Mouse (Mus musculus): ENCODE measurements around the gene Taf8.

Gene Taf8

DNA sequence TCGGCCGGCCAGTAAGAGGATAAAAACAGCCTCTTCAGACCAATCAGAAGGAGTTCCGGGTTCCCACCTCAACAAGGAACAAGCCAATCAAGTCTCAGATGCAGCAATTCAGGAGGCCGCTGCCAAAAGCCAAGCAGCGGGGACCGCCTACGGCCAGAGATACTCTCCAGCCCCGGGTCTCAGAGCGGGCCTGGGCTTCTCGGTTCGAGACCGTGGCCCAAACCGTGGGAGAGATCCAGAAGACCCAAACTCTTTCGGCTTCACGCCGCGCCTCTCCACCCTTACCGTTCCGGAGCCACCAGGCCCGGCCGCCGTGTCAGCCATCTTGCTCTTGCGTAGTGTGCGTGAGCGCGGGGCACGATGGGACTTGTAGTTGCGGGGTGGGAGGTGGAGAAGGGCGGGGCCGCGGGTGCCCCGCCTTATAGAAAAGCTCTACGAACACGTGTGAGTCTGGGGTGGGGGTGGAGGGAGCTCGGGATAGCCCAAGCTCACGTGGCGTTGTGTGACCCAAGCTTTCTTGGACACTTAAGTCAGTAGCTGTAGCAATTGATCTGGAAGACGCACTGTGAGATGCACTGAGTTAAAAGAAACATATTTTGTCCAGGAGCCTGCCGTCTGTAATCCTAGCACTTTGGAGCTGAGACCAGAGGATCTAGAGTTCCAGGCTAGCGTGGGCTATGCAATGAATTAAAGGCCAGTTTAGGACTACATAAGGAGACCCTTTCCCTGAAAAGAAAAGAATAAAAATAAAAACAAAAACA, at the start of gene Taf8:
TSS of gene Taf8 (minus strand) at position 347 of the 761 bp plus-strand sequence.
- DNase-seq (ENCODE audit: low spot score) = peak; percentile 95

DNA sequence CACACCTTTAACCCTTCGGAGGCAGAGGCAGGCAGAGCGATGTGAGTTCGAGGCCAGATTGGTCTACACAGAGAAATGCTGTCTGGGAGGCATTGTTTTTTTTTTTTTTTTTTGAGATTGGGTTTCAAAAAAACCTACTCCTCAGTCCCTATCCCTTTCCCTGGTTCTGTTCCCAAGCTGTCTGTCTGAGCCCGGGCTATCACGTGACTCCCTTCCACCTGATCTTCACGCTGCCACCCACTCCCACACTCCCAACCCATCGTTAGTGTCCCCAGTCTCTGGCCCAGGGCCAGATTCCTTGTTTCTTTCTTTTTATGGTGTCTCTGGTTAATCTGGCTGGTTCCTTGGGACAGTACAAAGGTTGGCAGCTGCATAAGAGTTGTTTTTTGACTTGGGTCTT, 49.0 kb upstream of the Taf8 start:
- DNase-seq (ENCODE audit: low spot score) = no peak

DNA sequence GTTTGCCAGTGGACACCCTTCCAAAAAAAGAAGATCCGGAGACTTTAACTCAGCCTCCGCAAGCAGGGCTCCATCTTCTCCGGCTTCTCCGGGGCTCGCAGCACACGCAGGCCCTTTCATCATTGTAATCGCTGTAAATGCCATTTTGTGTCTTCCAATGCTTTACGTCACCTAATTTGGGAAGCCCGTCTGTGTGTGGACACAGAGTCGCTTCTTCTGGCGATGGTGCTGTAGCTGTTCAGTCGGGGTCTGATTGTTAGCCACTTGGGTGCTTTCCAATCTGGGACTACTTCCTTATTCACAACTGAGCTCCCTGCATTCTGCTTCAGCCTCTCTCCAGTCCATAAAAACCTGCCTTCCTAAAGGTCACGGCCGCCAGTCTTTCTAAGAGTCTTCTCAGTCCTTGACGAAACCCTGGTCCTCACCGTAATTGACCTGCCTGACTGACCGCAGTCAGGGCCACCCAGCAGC, 43.8 kb upstream of the Taf8 start:
- DNase-seq (ENCODE audit: low spot score) = no peak

DNA sequence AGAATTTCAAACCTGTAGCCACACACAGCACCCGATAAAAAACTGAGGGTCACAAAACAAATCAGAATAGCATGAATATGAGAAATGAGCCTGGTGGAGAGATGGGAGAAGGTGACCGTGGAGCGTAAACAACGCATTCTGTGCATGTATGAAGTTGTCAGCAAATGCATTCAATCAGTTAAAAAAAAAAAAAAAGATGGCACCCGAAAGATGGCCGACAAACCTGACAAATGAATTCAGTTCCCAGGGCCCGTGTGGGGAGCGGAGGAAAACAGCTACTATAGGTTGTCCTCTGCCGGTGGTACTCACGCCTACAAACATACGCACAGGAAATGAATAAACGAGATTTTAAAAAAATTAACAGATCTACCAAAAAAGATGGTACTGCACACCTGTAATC, 43.1 kb upstream of the Taf8 start:
- no peak for DNase-seq (ENCODE audit: low spot score)

DNA sequence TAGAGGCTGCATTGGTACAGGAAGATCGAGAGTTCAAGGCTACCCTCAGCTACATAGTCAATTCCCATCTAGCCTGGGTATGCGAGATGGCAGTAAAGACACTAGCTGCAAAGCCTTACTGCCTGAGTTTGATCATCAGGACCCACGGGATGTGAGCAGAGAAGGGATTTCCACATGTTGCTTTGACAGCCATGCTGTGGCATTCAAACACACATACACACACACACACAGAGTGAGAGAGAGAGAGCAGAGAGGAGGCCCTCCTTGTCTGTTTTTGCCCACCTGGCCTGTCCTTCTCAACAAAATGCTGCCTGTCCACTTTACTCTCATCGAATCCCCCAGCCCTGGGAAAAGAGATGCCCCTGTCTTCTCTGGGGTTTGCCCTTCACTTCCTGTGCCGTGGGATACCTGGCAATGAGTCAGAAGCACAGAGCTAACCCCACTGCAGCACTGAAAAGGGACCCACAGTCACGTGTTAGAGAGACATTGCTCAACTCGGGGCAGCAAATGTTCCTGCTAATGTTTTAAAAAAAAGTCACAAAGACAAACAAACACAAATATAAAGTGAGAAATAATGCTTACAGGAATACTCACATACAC, 41.1 kb upstream of the Taf8 start:
- no peak for DNase-seq (ENCODE audit: low spot score)

DNA sequence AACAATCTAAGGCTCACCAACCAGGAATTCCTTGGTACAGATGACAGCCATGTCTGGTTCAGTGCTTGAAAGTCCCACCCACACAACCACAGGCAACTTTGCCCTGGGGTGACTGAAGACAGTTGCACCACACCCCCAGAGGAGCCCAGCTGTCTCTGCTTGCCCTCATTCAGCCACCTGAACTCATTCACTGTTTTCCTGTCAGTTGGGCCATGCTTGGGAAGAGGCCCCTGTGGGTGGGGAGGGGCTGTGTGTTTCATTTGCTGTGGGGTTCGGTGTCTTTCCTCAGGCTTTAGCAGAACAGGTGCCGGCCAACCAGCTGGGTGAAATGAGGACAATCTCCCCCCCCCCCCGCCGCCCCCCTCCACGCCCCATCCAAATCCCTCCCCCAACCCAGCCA, 40.0 kb upstream of the Taf8 start:
- DNase-seq (ENCODE audit: low spot score) = no peak

DNA sequence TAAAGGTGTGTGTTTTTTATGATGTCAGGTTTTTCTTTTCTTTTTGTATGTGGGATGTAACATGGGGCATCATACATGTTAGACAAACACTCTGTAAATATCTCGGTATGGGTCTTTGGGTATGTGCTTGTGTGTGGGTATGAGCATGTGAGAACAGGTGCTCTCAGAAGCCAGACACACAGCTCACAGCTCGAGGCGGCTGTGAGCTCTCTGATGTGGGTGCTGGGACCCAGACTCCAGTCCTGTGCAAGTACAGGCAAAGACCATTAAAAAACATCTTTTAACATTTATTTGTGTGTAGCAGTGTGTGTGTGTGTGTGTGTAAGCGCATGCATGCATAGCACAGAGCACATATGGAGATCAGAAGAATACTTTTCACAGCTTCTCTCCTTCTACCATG, 37.0 kb upstream of the Taf8 start:
- no peak for DNase-seq (ENCODE audit: low spot score)

DNA sequence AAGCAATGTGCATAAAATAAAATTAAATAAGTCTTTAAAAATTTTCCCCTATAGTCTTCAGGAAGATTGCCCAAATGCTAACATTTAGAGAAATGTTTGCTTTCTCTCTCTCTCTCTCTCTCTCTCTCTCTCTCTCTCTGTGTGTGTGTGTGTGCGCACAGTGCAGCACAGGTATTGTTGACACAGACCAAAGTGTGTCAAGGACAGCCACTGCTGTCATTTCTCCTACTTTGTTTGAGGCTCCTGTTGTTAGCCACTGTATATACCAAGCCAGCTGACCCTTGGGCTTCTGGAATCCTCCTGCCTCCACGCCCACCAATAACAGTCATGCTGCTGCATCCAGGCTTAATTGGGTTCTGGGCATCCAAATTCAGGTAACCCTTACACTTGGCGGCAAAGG, 36.0 kb upstream of the Taf8 start:
- DNase-seq (ENCODE audit: low spot score) = no peak

DNA sequence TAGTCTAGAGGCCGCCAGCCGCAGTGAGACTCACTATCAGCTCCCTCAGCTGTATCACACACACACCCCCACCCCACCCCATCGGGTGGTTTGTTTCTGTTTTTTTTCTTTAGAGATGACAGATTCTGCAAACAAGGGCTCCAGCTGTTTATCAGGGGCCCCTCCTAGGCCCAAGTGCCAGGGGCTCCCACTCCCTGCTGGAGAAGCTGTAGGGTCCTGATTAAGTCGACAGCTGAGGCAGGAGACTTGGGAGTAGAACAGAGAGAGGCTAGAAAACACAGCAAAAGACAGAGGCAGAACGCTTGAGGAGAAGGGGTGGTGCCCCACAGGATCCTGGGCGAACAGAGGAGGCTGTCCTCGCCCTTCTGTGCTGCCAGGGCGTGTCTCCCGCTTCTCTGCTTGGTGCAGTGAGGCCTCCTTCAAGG, 33.7 kb upstream of the Taf8 start:
- DNase-seq (ENCODE audit: low spot score) = no peak

DNA sequence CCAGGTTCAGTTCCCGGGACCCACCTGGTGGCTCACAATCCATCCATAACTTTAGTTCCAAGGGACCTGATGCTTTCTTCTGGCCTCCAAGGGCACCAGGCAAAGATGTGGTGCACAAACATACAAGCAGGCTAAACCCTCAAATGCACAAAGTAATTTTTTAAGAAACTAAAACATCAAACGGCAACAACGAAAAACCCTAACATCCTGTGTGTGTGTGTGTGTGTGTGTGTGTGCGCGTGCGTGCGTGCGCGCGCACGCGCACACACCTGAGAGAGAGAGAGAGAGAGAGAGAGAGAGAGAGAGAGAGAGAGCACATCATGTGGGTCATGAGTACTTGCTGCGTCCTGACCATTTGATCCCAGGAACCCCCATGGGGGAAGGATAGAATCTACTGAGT, 31.6 kb upstream of the Taf8 start:
- no peak for DNase-seq (ENCODE audit: low spot score)

DNA sequence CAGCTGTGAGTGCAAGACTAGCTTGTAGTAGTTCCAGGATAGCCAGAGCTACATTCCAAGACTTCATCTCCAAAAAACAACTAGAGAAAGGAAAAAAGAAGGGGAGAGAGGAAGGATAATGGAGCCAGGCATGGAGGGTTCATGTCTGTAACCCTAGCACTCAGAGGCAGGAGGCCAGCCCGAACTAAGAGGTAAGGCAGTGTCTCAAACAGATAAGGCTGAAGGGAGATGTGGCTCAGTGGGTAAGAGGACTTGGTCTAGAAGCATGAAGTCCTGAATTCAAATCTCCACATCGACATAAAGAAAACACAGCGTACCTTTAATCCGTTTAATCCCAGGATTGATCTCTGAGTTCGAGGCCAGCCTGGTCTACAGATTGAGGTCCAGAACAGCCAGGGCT, 30.3 kb upstream of the Taf8 start:
- no peak for DNase-seq (ENCODE audit: low spot score)

DNA sequence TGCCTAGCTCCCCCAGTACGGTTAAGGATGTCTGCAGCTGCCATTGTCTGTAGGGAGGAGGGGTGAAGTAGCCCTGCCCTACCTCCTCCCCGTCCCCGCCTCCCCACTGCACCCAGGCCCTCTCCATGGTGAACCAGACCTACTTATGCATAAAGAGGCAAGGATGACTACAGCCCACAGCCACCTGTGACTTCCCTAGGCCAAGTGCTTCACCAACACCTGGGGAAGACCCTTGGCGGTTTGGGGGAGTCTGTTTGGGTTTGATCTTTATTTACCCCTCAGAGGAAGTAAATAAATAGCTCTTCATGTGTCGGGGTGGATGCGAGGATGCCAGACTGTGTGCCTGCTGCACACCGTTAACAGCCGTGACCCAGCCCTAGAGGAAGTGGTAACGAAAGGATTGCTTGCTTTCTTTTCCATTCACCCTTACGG, 29.3 kb upstream of the Taf8 start:
- no peak for DNase-seq (ENCODE audit: low spot score)

DNA sequence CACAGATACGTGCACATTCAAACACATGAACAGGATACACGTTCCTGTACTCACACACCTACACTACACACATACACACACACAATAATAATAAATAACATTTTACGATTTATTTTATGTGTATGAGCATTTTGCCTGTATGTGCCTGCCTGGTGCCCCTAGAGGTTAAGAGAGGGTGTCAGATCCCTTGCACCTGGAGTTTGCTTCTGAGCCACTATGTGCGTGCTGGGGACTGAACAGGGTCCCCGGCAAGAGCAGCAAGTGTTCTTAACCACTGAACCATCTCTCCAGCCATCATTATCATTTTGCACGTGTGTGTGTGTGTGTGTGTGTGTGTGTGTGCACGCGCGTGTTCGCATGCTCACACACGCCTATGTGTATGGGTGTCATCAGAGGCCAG, 27.5 kb upstream of the Taf8 start:
- DNase-seq (ENCODE audit: low spot score) = no peak

DNA sequence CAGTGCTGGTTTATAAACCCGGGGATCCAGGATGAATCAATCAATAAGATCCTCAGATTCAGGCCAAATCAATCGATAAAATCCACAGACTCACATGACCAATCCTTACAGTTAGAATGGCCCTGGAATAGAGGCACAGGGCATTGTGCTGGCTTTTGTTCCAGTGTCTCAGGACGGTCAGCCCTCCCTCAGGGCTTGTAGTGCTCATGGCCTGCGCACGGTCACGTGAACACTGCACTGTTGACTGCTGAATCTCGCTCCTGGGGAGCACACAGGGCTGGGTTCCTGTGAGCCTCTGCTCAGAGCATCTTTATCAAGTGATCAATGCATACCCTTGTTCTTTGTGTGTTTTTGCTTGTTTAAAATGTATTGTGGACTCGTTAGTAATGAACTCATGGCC, 26.8 kb upstream of the Taf8 start:
- no peak for DNase-seq (ENCODE audit: low spot score)

DNA sequence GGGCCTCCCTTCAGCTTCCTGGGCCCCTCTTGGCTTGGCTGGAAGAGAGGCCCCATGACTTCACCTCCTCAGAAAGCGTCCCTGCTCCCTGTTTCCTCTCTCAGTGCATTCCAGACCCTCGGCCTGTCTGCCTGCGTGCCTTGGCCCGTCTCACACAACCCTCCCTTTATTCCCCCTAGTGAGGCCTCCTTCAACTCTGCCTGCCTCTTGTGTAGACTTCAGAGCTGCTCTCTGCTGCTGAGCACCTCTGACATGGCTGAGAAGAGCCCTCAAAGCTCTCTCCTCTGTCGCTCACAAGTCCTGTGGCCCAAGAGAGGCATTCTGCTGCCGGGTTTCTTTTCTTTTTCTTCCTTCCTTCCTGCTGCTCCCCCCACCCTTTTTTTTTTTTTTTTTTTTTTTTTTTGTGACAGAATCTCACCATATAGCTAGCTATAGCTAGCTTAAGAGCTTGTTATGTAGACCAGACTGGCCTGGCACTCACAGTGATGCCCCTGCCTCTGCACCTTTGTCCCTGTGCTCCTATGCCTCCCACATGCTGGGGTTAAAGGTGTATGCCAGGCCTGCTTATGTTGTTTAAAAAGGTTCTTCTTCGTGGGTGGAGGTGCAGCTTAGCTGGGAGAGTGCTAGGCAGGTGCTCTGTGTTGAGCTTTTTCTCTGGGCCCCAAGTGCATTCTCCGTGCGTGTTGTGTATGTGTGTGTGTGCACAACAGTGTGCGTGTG, 25.6 kb upstream of the Taf8 start:
- peak; percentile 63 for DNase-seq (ENCODE audit: low spot score)

DNA sequence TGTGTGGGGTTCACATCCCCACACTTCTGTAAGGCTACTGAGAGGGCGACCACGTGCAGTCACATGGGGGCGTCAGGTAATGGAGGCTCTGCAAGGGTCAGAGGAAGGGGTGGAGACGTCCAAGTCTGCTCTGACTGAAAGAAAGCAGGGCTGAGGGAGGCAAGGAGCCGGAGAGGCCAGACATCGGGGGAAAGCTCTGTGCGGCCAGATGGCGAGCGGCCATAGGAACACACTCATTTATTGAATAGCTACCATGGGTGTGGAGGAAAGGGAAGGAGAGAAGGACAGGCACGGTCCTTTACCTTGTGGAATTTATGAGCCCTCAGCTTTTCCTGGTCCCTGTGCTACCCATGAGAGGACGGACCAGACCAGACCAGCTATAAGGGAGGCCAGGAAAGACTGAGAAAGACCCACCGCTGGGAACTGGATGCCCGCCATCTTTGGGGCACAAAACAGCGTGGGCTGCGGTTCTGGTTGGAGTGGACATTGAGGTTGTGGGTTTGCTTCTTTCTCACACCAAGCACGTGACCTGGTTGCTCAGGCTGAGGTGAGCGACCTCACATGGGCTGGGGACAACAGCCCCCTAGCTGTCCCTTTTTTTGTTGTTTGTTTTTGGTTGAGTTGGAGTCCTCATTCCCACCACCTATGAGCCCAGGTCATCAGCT, 24.9 kb upstream of the Taf8 start:
- DNase-seq (ENCODE audit: low spot score) = no peak

DNA sequence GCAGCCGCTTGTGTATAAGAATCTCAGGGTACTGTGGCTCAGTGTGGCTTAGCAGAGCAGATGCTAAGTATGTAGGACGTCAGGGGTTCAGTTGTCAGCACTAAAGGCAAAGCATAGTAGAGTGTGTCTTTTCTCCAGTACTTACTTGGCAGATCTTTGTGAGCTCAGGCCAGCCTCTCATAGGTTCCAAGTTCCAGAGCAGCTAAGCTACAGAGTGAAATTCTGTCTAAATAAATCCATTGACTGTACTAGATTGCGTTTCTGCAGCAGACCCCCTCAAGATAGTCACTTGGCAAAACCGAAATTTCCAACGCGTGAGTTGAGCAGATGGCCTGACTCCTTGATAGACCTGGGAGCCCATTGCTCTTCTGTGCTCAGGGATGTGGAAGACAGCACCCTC, 22.9 kb upstream of the Taf8 start:
- no peak for DNase-seq (ENCODE audit: low spot score)

DNA sequence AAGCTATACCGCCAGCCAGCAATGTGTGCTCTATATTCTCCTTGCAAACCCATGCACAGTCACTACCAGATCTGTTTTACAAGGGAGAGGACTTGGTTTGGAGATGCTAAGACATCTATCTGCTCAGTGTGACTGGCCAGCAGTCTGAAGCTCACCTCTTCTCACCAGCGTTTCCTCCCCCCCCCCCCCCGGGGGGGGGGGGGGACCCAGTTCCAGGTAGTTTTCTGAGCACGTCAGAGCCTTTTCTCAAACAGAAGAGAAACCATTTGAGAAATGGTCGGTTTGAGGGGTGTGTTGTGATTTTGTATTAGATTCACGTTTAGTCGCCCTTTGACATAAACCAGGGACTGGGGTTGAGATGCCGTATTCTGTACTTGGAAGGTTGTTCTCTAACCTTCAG, 22.0 kb upstream of the Taf8 start:
- no peak for DNase-seq (ENCODE audit: low spot score)

DNA sequence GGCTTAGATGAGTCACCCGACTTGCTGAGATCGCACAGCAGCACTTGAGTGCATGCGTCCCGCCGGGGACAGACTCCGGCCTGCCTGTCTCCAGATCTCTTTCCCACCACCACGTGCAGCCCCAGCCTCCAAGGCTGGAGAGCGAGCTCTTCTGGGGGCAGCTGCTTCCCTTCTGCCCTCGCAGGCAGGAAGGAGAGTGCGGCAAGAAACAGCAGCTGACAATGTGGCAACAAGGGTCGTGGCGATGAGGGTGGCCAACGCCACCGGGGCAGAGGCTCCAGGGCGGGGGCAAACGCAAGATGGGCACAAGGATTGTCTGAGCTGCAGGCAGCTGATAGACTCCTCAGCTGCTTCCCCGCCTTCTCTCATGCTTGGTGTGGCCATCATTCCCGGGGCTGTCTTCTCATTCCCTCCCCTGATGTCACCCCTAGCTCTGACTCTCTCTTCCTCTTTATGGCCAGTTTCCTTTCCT, 21.2 kb upstream of the Taf8 start:
- DNase-seq (ENCODE audit: low spot score) = no peak

DNA sequence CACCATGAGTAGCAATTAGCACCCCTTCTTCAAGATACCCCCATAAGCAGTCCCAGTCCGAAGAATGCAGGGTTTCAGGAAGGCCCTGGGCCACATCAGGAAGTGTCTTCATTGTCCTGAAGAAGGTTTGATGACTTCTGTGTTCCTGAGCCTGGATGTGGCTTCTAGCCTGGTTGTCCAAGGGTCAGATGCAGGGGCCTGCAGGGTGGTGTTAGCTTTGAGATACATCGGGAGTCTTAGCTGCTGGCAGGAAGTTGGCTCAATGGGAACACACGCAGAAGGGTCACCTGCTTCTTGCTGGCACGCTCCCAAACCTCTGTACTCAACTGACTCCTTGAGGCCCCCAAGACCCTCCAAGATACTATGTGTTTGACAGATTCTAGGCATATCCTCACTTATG, 20.4 kb upstream of the Taf8 start:
- no peak for DNase-seq (ENCODE audit: low spot score)

DNA sequence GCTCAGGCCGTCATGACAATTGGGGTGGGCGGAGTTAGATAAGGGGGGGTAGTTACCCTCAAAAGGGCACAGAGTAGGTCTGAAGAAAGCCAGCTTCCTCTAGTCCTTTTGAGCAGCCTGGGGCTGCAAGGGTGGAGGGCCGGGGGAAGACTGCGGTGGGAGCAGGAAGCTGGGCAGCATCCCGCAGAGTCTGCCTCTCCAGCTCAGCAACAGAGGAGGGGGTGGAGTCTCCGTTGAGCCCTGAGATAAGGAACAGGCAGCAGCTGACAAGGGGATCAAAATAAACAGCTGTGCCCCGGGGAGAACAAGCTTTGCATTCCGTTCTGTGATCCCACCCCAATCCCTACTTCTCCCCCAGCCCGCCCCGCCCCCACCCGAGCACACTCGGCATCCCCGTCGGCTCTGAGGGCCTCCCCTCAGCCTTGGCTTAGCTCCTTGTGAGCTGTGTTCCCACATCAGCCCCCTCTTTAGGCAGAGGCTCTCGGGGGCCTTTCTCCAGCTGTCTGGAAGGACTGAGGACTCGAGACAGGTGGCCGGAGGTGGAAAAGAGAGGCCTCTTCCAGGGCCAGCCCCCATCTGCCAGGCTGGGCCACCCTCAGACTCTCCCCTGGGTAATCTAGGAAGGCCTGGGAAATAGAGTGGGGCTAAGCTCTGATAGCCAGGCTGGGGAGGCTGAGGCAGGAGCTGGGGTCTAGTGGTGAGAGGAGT, 19.6 kb upstream of the Taf8 start:
- peak; percentile 91 for DNase-seq (ENCODE audit: low spot score)

DNA sequence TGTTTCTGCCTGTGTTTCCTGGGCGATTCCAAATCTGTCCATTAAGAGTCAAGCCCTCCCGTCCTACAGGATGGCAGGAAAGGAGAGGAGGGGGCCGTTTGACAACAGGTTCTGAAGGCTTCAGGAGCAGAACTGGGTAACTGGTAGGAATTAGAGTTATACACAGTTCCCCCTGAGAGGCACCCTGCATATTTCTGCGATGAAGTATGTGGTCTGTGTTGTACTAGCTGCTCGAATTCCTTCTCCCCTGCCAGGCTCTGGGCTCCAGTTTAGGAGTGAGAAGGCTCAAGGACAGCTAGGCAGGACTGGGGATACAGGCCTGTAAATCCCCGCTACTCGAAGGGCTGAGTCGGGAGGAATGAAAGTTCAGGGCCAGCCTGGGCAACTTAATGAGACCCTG, 16.1 kb upstream of the Taf8 start:
- peak; percentile 44 for DNase-seq (ENCODE audit: low spot score)
